Mouse (Mus musculus) stomach, postnatal 0 days (tissue): ENCODE results near the gene Gna11. TPM values are rescaled to one million over a fixed set of nuclear protein-coding genes. Genes with fewer than 3 reads are reported as not detected.

Experiments
- ATAC-seq: fragments of 200-750 bp; cut with Nextera tagmentation; 2 replicates; pipeline ENCODE4 v1.8.0; 2017; ENCODE audit not compliant: low FRiP score, low TSS enrichment
- DNase-seq: peaks from one replicate; pipeline ENCODE4 v3.0.0-alpha.2; 2016; ENCODE audit warnings: low spot score
- H3K27ac ChIP-seq: fragments of 300-500 bp; sonication (generic); replicated peaks from 2 replicates; pipeline ENCODE4 v1.5.1; 2014; ENCODE audit warnings: mild to moderate bottlenecking, control low read depth
- H3K27me3 ChIP-seq: fragments of 300-500 bp; sonication (generic); 2 replicates; pipeline ENCODE4 v1.6.1; 2014; ENCODE audit warnings: low read length; ENCODE audit not compliant: control insufficient read depth, insufficient read depth
- H3K36me3 ChIP-seq: fragments of 300-500 bp; sonication (generic); 2 replicates; pipeline ENCODE4 v1.6.1; 2014; ENCODE audit warnings: low read length, mixed read lengths; ENCODE audit not compliant: control insufficient read depth, insufficient read depth
- H3K4me1 ChIP-seq: fragments of 300-500 bp; sonication (generic); replicated peaks from 2 replicates; pipeline ENCODE4 v1.6.1; 2014; ENCODE audit warnings: antibody characterized with exemption; ENCODE audit not compliant: control insufficient read depth, insufficient read depth
- H3K4me2 ChIP-seq: fragments of 300-500 bp; sonication (generic); replicated peaks from 2 replicates; pipeline ENCODE4 v1.6.1; 2014; ENCODE audit warnings: low read depth, mild to moderate bottlenecking, control low read depth, moderate library complexity
- H3K4me3 ChIP-seq: fragments of 300-500 bp; sonication (generic); 2 replicates; pipeline ENCODE4 v1.5.1; 2014; ENCODE audit warnings: low read depth, low read length, control low read depth
- H3K9ac ChIP-seq: fragments of 300-500 bp; sonication (generic); 2 replicates; pipeline ENCODE4 v1.6.1; 2014; ENCODE audit warnings: mild to moderate bottlenecking, low read length, control low read depth, mixed read lengths
- H3K9me3 ChIP-seq: fragments of 300-500 bp; sonication (generic); 2 replicates; pipeline ENCODE4 v1.6.1; 2016; ENCODE audit warnings: low read length; ENCODE audit not compliant: control insufficient read depth
- CTCF ChIP-seq: IDR thresholded peaks from 2 replicates; pipeline ENCODE4 v1.5.1; 2016; ENCODE audit warnings: antibody characterized with exemption, low read depth, mild to moderate bottlenecking, moderate library complexity
- EP300 ChIP-seq: optimal IDR thresholded peaks from 2 replicates; pipeline ENCODE3; 2016; ENCODE audit warnings: antibody characterized with exemption
- WGBS: fragments of 180-500 bp; shearing (Covaris S2); extraction: QIAGEN DNeasy Blood & Tissue Kit; methylation state at CpG from one replicate; pipeline ENCODE4 v1.1.7; 2014; 5-methylcytosine and 5-hydroxymethylcytosine counted together
- polyA plus RNA-seq: library from polyadenylated mRNA; unstranded; fragments of >200 nt; fragmentation: Nextera tagmentation; extraction: Ambion mirVana; gene quantifications from 2 replicates; pipeline ENCODE4 v1.2.1, GENCODE M21; 2015

Gene Gna11
- polyA plus RNA-seq, 1 experiment from 2014 or later = 62.5 TPM

DNA sequence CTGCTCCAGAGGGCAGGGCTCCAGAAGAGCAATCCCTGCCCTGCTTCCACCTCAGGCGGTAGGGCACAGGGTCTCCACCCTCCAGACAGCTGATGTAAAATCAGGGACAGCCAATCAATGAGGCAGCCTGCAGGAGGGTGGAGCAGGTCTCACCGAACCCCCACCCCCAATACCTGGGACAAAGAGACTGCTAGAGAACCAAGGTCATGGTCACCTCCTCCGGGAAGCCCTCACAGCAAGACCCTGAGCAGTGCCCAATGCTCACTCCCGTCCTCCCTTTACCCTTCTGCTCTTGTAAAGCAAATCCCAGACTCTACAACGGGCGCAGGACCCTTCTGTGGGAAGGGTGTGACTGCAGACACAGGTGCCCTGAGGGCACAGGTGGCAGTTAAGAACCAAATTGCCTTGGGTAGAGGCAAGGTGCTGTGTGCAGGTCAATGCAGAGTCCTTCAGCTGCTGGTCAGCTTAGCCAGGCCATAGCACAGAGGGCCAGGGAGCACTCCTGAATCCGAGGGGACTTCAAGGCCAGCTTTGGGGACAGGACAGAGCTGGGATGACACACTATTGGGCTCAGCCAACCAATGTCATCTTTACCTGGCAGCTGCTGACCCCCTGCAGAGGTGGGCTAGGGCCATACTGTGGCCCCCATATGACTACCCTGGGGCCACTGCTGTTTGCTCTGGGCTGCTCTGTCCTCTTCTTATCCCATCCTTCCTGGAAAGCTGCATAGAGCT is 2.1 kb downstream of the Gna11 start:
- Histone ChIP-seq H3K27me3 (no peaks in the 10 kb centered on the region), H3K36me3 (no peaks in the 10 kb centered on the region), H3K4me3 (peak overlapping the region; percentile 90; the same call in 1 of the 2 replicates), H3K9ac (peak overlapping the region; percentile 88), H3K4me1 (peaks cover 2% of the 10 kb centered on the region; the same call in 1 of the 2 replicates), H3K27ac (peak overlapping the region; percentile 24; the same call in 1 of the 2 replicates), H3K4me2 (peak overlapping the region; percentile 98), H3K9me3 (no peaks in the 10 kb centered on the region)
- WGBS = 60% methylated on average over 7 of the region's 7 CpGs
- DNase-seq (no peak), ATAC-seq (no peak)
- TF ChIP-seq EP300 (no peak), CTCF (no peak)

DNA sequence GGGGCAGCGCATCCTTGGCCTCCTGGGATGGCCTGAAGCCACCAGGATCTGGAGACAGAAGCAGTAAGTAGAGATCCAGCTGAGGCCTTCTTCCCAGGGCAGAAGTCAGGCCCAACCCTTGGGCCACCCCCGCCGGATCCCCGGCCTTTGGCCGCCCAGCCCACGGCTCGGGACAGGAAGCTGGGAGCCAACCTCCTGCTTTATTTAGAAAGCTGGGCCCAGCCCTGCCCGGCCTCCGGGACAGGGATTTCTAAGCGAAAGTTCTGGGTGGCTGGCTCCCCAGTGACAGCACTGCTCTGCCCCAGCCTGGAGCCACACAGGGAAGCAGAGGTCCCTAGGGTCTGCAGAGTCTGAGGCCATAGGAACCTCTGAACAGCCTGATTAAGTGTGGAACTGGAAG is 3.2 kb downstream of the Gna11 start:
- Histone ChIP-seq H3K4me3 (no peak overlapping the region), H3K36me3 (no peaks in the 10 kb centered on the region), H3K9me3 (no peaks in the 10 kb centered on the region), H3K9ac (peak overlapping the region; percentile 88), H3K4me1 (peaks cover 2% of the 10 kb centered on the region; the same call in 1 of the 2 replicates), H3K27ac (peak overlapping the region; percentile 79), H3K4me2 (peak overlapping the region; percentile 98), H3K27me3 (no peaks in the 10 kb centered on the region)
- WGBS = 45% methylated on average over 10 of the region's 10 CpGs
- no peak for TF ChIP-seq EP300
- no peak for TF ChIP-seq CTCF
- peak; percentile 71 for DNase-seq
- ATAC-seq = no peak

DNA sequence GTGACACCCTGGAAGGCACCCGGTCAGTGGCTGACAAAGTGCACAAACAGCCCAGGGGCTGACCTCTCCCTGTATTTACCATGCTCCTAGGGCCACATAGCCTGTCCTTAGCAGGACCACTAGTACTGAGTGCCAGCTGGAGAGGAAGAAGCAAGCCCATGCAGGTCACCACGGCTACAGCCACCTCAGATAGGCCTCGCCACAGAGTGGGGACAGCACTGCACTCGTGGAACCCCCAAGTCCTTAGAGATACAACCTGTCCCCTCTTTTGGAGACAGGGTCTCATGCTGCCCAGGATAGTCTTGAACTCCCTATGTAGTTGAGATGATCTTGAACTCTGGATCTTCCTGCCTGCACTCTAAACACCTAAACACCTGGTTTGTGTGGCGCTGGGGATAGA is 3.6 kb downstream of the Gna11 start:
- peak overlapping the region; percentile 88; the same call in 1 of the 2 replicates for H3K9ac ChIP-seq

DNA sequence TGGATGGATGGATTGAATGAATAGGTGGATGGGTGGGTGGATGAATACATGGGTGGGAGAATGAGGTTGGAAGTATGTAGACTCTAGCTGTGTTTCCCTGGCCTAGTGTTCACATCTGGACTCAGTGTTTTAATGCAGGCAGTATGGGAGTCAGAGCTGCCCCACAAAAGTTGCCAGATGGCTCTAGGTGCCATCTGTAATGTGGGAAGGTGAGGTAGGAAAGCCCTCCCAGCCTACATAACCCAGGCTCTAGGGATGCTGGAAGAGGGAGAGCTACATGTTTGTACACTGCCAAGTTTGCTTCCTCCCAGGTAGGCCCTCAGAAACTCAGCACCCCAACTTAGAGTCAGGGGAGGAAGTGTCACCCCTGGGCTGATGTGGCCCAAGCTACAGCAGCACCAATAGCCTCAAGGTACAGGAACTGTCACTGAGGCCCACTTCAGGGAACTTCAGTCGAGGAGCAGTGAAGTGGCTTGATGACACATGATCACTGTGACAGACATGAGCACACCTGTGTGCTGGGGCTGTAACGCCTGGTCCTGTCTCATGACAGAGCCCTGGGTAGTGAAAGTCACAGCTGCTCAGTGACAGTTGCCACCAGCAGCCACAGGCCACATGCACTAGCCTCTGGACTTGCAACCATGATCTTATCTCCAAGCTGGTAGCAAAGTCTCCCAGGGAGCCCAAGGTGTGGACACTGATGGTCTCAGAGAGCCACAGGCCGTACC is 6.5 kb downstream of the Gna11 start:
- no peaks in the 10 kb centered on the region for H3K9me3 ChIP-seq
- no peak for DNase-seq
- H3K36me3 ChIP-seq = no peaks in the 10 kb centered on the region
- peaks cover 2% of the 10 kb centered on the region; the same call in 1 of the 2 replicates for H3K4me1 ChIP-seq
- no peak overlapping the region for H3K27ac ChIP-seq
- no peak overlapping the region for H3K4me3 ChIP-seq
- ATAC-seq = no peak
- no peak overlapping the region for H3K4me2 ChIP-seq
- no peak overlapping the region for H3K9ac ChIP-seq
- H3K27me3 ChIP-seq = no peaks in the 10 kb centered on the region
- 81% methylated on average over 3 of the region's 3 CpGs for WGBS
- TF ChIP-seq EP300 = no peak
- no peak for TF ChIP-seq CTCF

More for the DNA sequence above, 3.6 kb downstream of the Gna11 start:
- H3K4me2 ChIP-seq = peak overlapping the region; percentile 98; the same call in 1 of the 2 replicates
- 61% methylated on average over 5 of the region's 5 CpGs for WGBS
- no peak overlapping the region for H3K4me3 ChIP-seq
- H3K9me3 ChIP-seq = no peaks in the 10 kb centered on the region
- H3K27ac ChIP-seq = peak overlapping the region; percentile 79
- no peaks in the 10 kb centered on the region for H3K36me3 ChIP-seq
- H3K4me1 ChIP-seq = peaks cover 2% of the 10 kb centered on the region; the same call in 1 of the 2 replicates
- ATAC-seq (no peak), DNase-seq (no peak)
- TF ChIP-seq CTCF = no peak
- no peak for TF ChIP-seq EP300
- H3K27me3 ChIP-seq = no peaks in the 10 kb centered on the region

DNA sequence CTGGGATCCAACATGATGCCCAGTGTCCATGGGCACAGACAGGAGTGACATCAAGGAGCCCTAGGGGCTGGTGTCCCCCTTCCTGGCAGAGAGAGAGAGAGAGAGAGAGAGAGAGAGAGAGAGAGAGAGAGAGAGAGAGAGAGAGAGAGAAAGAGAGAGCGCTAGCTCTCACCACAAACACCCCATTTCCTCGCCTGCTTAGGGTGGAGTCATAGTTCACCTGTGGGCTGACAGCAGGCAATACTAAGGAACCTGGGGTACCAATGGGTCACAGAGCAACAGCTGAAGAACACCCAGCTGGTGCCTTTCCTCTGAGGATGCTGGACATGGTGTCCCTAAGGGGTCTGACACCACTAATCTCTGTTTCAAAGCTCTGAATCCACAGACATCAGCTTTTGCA is 7.6 kb downstream of the Gna11 start:
- no peak overlapping the region for H3K4me3 ChIP-seq
- no peaks in the 10 kb centered on the region for H3K27me3 ChIP-seq
- no peak for TF ChIP-seq CTCF
- TF ChIP-seq EP300 = no peak
- H3K4me1 ChIP-seq = no peaks in the 10 kb centered on the region
- H3K27ac ChIP-seq = no peak overlapping the region
- 72% methylated on average over 2 of the region's 2 CpGs for WGBS
- no peak overlapping the region for H3K9ac ChIP-seq
- DNase-seq (no peak), ATAC-seq (no peak)
- H3K36me3 ChIP-seq = no peaks in the 10 kb centered on the region; the same call in 1 of the 2 replicates
- H3K9me3 ChIP-seq = no peaks in the 10 kb centered on the region
- H3K4me2 ChIP-seq = no peak overlapping the region

DNA sequence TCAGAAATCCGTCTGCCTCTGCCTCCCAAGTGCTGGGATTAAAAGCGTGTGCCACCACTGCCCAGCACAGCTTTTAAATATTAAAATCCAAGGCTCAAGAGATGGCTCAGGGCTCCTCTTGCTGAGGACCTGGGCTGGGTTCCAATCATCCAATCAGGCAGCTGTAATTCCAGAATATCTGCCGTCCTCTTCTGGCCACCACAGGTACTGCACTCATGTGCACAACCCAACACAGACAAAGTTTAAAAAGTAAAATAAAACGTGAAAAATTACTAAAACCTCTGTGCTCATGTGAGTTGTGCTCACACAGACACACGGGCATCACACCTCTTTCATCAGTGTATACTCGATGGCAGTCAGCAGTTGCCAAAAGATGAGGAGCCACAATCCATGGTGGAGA is 8.3 kb downstream of the Gna11 start:
- ATAC-seq (no peak), DNase-seq (no peak)
- no peak overlapping the region for H3K4me2 ChIP-seq
- whole genome bisulfite sequencing = 78% methylated on average over 6 of the region's 6 CpGs
- H3K27me3 ChIP-seq = no peaks in the 10 kb centered on the region
- no peak overlapping the region for H3K4me3 ChIP-seq
- no peaks in the 10 kb centered on the region for H3K4me1 ChIP-seq
- TF ChIP-seq CTCF = peak; percentile 65
- no peak for TF ChIP-seq EP300
- H3K27ac ChIP-seq = no peak overlapping the region
- no peaks in the 10 kb centered on the region for H3K9me3 ChIP-seq
- H3K36me3 ChIP-seq = no peaks in the 10 kb centered on the region; the same call in 1 of the 2 replicates
- no peak overlapping the region for H3K9ac ChIP-seq
